Mouse (Mus musculus): ENCODE results near the gene Exosc8. TPM values are rescaled to one million over a fixed set of nuclear protein-coding genes. Genes with fewer than 3 reads are reported as not detected.

Exosc8 gene
- polyA plus RNA-seq (2012; fragmentation: generic; extraction: Trizol): 88.1 TPM
- long read RNA-seq, experiment 1, transcript Exosc8-201 (11 exons, 1,300 nt): major isoform, 42 of 55 reads
- long read RNA-seq, experiment 1, partial matches to known transcripts: 5 of 55 reads
- long read RNA-seq, experiment 1, other reads (novel, unspliced or antisense): 8 of 55 reads
- long read RNA-seq, experiment 2, transcript Exosc8-201 (11 exons, 1,300 nt): major isoform, 13 of 28 reads
- long read RNA-seq, experiment 2, partial matches to known transcripts: 7 of 28 reads
- long read RNA-seq, experiment 2, other reads (novel, unspliced or antisense): 8 of 28 reads

DNA sequence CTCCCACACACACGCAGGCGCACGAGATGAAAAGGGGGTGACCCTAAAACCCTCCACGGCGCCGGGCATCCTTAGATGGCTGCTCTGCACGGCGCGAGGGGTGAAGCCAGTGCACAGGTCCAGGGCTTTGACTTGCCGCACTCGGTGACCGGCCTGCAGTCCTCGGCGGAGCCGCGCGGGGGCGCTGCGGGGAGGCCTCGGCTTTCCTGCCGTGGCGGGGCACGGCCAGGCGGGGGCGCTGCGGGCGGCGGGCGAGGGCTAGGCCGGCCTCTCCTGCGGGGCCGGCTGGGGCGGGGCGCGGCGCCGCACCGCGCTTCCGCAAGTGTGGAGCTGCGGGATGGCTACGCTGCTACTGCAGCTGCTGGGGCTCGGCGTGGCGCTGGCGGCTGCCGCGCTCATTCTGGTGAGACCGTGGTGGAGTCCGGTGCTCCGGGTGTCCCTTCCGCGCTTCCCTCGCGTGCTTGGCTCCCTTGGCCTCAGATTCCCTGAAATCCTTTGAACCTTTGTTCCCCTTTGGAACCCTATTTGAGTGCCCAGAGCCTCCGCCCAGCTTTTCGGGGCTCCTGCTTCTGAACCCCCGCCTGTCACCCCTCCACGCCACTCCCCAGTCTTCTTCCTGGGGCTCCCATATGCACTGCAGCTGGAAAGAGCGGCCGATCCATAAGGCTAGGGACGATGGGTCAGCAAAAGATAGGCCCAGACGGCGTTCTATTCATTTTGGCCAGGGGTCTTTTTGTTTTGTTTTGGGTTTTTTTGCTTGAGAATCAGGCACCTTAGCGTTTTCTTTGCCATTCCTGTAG is at the start of gene Exosc8, which contains the start of gene Alg5:
TSS of gene Exosc8 (minus strand) at position 147 of the 800 bp plus-strand sequence.
TSS of gene Alg5 (plus strand) at position 293 of the 800 bp plus-strand sequence.
- Histone ChIP-seq H3K4me3 (ENCODE audit: insufficient read depth, poor library complexity, severe bottlenecking) (peak within 1 kb of the TSS; percentile 79), H3K36me3 (ENCODE audit: control insufficient read depth, insufficient read depth) (peaks cover 42% of the 10 kb centered on the region), H3K27me3 (ENCODE audit: control insufficient read depth, insufficient read depth, insufficient read length) (no peaks in the 10 kb centered on the region), H3ac (ENCODE audit: control insufficient read depth, insufficient read length, low read depth) (peak within 1 kb of the TSS; percentile 99), H3K79me3 (ENCODE audit: low read depth) (peaks cover 29% of the 10 kb centered on the region), H3K79me2 (ENCODE audit: control insufficient read depth, insufficient read depth) (peaks cover 58% of the 10 kb centered on the region)
- TF ChIP-seq USF1 (IDR thresholded peaks at IDR 0.05; ENCODE audit: low read depth): no peak
- TF ChIP-seq MYOD1 (IDR thresholded peaks at IDR 0.05; ENCODE audit: control insufficient read depth, insufficient read length, low read depth): no peak
- TF ChIP-seq MAX (IDR thresholded peaks at IDR 0.05): no peak
- TF ChIP-seq CEBPB (IDR thresholded peaks at IDR 0.05; ENCODE audit: low read depth): no peak
- no peak for TF ChIP-seq FOSL1 (IDR thresholded peaks at IDR 0.05; ENCODE audit: insufficient read depth, low read length, poor library complexity, severe bottlenecking)
- TF ChIP-seq MYOG (IDR thresholded peaks at IDR 0.05; ENCODE audit: control insufficient read depth, extremely low read depth, insufficient read length): no peak
- TF ChIP-seq CTCF (IDR thresholded peaks at IDR 0.05; ENCODE audit: control insufficient read depth, insufficient read depth, insufficient read length): peak; percentile 100

DNA sequence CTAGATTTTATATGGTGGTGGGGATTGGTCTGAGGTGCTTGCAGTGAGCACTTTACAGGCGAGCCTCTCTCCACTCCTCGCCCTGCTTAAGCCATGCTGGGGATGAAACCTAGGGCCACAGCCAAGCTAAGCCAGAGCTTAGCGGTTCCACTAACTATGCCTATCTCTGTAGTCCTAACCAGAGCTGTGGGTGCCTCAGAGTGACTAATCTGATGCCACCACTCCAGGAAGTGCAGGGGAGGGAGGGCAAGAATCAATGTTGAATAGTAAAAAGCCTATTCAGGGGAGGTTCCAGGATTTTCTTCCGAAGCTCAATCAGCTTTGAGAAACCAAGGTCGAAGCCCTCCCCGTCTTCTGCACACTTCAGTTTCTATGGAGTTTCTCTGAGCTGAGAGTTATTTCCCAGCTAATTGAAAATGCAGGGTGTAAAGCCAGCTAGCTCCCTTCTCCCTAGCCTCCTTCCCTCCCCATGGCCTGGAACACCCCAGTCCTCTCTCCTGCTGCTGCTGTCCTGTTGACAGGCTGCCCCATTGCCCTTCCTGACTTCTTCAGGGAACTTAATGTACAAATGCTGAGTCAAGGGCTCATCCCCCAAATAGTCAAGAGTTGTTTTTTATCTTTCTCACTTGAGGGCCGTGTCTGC is 40.9 kb upstream of the Exosc8 start:
- Histone ChIP-seq H3K27me3 (ENCODE audit: control insufficient read depth, insufficient read depth, insufficient read length) (no peaks in the 10 kb centered on the region), H3K79me2 (ENCODE audit: control insufficient read depth, insufficient read depth) (no peaks in the 10 kb centered on the region), H3ac (ENCODE audit: control insufficient read depth, insufficient read length, low read depth) (no peak overlapping the region), H3K36me3 (ENCODE audit: control insufficient read depth, insufficient read depth) (no peaks in the 10 kb centered on the region), H3K4me3 (ENCODE audit: insufficient read depth, poor library complexity, severe bottlenecking) (no peak overlapping the region), H3K79me3 (ENCODE audit: low read depth) (no peaks in the 10 kb centered on the region)
- TF ChIP-seq MYOD1 (IDR thresholded peaks at IDR 0.05; ENCODE audit: control insufficient read depth, insufficient read length, low read depth) (no peak), MAX (IDR thresholded peaks at IDR 0.05) (no peak)

DNA sequence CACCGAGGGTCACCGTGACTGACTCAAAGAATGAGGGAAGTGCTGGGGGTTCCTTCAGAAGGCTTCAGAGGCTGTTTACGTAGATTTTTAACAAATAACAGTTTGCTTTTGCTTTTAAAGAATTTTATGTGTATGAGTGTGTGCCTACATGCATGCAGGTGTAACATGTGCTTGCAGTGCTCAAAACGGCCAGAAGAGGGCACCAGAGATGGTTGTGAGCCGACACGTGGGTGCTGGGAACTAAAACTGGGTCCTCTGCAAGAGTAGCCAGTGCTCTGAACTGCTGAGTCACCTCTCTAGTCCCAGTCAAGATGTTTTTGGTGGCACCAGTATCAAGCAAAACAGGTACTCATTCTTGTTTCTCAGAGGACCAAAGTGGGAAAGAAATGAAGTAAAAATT is 38.4 kb upstream of the Exosc8 start:
- no peaks in the 10 kb centered on the region for H3K27me3 ChIP-seq (ENCODE audit: control insufficient read depth, insufficient read depth, insufficient read length)
- no peaks in the 10 kb centered on the region for H3K79me3 ChIP-seq (ENCODE audit: low read depth)
- no peak for TF ChIP-seq CEBPB (IDR thresholded peaks at IDR 0.05; ENCODE audit: low read depth)
- H3ac ChIP-seq (ENCODE audit: control insufficient read depth, insufficient read length, low read depth): no peak overlapping the region
- H3K4me3 ChIP-seq (ENCODE audit: insufficient read depth, poor library complexity, severe bottlenecking): no peak overlapping the region
- no peaks in the 10 kb centered on the region for H3K36me3 ChIP-seq (ENCODE audit: control insufficient read depth, insufficient read depth)
- no peaks in the 10 kb centered on the region for H3K79me2 ChIP-seq (ENCODE audit: control insufficient read depth, insufficient read depth)

DNA sequence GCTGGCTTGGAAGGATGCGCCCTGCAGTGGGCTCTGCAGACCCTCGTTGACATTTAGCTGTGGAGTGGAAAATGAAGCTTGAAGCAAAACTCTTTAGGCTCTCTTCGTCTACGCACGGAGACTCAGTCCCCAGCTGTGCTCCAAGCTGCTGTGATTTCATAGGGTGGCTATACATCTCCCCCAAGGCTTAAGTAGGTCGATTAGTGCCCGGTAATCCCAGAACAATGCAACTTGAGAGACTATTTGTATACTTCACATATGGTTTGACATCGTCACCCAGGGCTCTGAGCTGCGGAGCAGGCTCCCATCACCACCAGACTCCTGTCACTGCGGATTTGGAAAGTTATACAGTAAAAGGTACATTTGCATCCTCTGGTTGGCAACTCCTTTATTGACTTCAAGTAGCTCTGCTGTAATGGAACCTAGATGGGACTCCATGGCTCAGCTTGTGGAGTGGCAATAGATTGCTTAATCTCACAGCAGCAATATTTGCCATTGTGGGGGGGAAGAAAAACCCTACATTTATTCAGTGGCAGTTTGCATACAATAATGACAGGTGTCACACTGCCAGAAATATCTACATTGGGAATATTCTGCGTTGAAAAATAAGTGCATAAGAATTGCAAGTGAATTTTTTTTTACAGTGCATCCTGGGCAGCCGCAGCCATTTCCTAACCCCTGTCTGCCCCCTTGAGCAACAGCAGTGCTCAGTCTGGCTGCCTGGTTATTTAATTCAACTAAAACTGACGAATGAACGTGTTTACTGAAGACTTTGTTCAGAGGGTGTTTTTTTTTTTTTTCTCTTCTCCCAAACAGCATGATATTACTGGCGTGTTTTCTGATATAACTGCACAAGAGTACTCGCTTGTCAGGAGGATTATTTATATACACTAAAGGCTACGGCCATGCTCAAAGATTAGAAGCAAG is 34.4 kb upstream of the Exosc8 start:
- Histone ChIP-seq H3K27me3 (ENCODE audit: control insufficient read depth, insufficient read depth, insufficient read length) (no peaks in the 10 kb centered on the region), H3K79me3 (ENCODE audit: low read depth) (no peaks in the 10 kb centered on the region), H3K36me3 (ENCODE audit: control insufficient read depth, insufficient read depth) (no peaks in the 10 kb centered on the region), H3K4me3 (ENCODE audit: insufficient read depth, poor library complexity, severe bottlenecking) (no peak overlapping the region), H3K79me2 (ENCODE audit: control insufficient read depth, insufficient read depth) (no peaks in the 10 kb centered on the region), H3ac (ENCODE audit: control insufficient read depth, insufficient read length, low read depth) (no peak overlapping the region)
- TF ChIP-seq MYOG (IDR thresholded peaks at IDR 0.05; ENCODE audit: control insufficient read depth, extremely low read depth, insufficient read length) (no peak), FOSL1 (IDR thresholded peaks at IDR 0.05; ENCODE audit: insufficient read depth, low read length, poor library complexity, severe bottlenecking) (no peak), USF1 (IDR thresholded peaks at IDR 0.05; ENCODE audit: low read depth) (no peak), MYOD1 (IDR thresholded peaks at IDR 0.05; ENCODE audit: control insufficient read depth, insufficient read length, low read depth) (no peak), MAX (IDR thresholded peaks at IDR 0.05) (no peak), CEBPB (IDR thresholded peaks at IDR 0.05; ENCODE audit: low read depth) (no peak), CTCF (IDR thresholded peaks at IDR 0.05; ENCODE audit: control insufficient read depth, insufficient read depth, insufficient read length) (no peak)

DNA sequence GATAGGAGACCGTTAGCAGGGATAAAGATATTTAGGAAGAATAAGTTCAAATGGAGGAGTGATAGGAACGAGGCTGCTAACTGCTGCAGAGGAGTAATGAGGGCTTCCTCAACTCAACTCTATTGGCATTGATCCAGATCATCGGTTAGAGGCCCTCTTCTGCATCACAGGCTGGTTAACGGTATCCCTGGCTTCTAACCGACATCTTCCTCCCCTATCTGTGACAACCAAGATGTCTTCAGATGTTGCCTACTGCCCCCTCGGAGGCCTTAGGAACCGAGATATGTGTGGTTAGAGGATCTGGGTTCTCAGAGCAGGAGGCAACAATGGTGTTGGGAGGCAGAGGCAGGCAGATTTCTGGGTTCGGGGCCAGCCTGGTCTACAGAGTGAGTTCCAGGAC is 33.4 kb upstream of the Exosc8 start:
- no peaks in the 10 kb centered on the region for H3K79me2 ChIP-seq (ENCODE audit: control insufficient read depth, insufficient read depth)
- TF ChIP-seq FOSL1 (IDR thresholded peaks at IDR 0.05; ENCODE audit: insufficient read depth, low read length, poor library complexity, severe bottlenecking): no peak
- TF ChIP-seq MYOG (IDR thresholded peaks at IDR 0.05; ENCODE audit: control insufficient read depth, extremely low read depth, insufficient read length): no peak
- TF ChIP-seq MAX (IDR thresholded peaks at IDR 0.05): no peak
- TF ChIP-seq CTCF (IDR thresholded peaks at IDR 0.05; ENCODE audit: control insufficient read depth, insufficient read depth, insufficient read length): no peak
- no peak for TF ChIP-seq CEBPB (IDR thresholded peaks at IDR 0.05; ENCODE audit: low read depth)
- no peaks in the 10 kb centered on the region for H3K27me3 ChIP-seq (ENCODE audit: control insufficient read depth, insufficient read depth, insufficient read length)
- H3K36me3 ChIP-seq (ENCODE audit: control insufficient read depth, insufficient read depth): no peaks in the 10 kb centered on the region
- H3K79me3 ChIP-seq (ENCODE audit: low read depth): no peaks in the 10 kb centered on the region
- H3ac ChIP-seq (ENCODE audit: control insufficient read depth, insufficient read length, low read depth): no peak overlapping the region
- no peak overlapping the region for H3K4me3 ChIP-seq (ENCODE audit: insufficient read depth, poor library complexity, severe bottlenecking)
